Mouse (Mus musculus) forebrain, embryonic 16.5 days (tissue): ENCODE results near the gene Mgat4b. TPM values are rescaled to one million over a fixed set of nuclear protein-coding genes. Genes with fewer than 3 reads are reported as not detected.
"Not testable (repeated sequence)": the region's sequence is repeated elsewhere in the genome, so short reads cannot be mapped to it uniquely, and the experiment has no call there.

ENCODE experiments used
- ATAC-seq: fragments of 200-750 bp; cut with Nextera tagmentation; 2 replicates; pipeline ENCODE4 v1.8.0; 2017; ENCODE audit warnings: mild to moderate bottlenecking, moderate library complexity
- H3K27ac ChIP-seq: fragments of 300-500 bp; sonication (generic); 2 replicates; pipeline ENCODE4 v1.5.1; 2014; ENCODE audit warnings: low read length, control low read depth
- H3K27me3 ChIP-seq: fragments of 300-500 bp; sonication (generic); replicated peaks from 2 replicates; pipeline ENCODE4 v1.6.1; 2014; ENCODE audit warnings: low read length; ENCODE audit not compliant: control insufficient read depth, insufficient read depth
- H3K36me3 ChIP-seq: fragments of 300-500 bp; sonication (generic); 2 replicates; pipeline ENCODE4 v1.6.1; 2014; ENCODE audit not compliant: control insufficient read depth, insufficient read depth
- H3K4me1 ChIP-seq: fragments of 300-500 bp; sonication (generic); replicated peaks from 2 replicates; pipeline ENCODE4 v1.6.1; 2014; ENCODE audit warnings: low read length; ENCODE audit not compliant: control insufficient read depth, insufficient read depth
- H3K4me2 ChIP-seq: fragments of 300-500 bp; sonication (generic); 2 replicates; pipeline ENCODE4 v1.6.1; 2014; ENCODE audit warnings: mild to moderate bottlenecking, low read length, control low read depth
- H3K4me3 ChIP-seq: fragments of 300-500 bp; sonication (generic); replicated peaks from 2 replicates; pipeline ENCODE4 v1.5.1; 2014; ENCODE audit warnings: mild to moderate bottlenecking, low read length, control low read depth
- H3K9ac ChIP-seq: fragments of 300-500 bp; sonication (generic); replicated peaks from 2 replicates; pipeline ENCODE4 v1.6.1; 2014; ENCODE audit warnings: low read depth, low read length, control low read depth
- H3K9me3 ChIP-seq: fragments of 300-500 bp; sonication (generic); 2 replicates; pipeline ENCODE4 v1.6.1; 2016; ENCODE audit warnings: low read length; ENCODE audit not compliant: control insufficient read depth
- WGBS: fragments of 180-500 bp; shearing (Covaris S2); extraction: QIAGEN DNeasy Blood & Tissue Kit; methylation state at CpG from one replicate; pipeline ENCODE4 v1.1.7; 2014; 5-methylcytosine and 5-hydroxymethylcytosine counted together
- polyA plus RNA-seq: library from polyadenylated mRNA; unstranded; fragments of >200 nt; fragmentation: Nextera tagmentation; extraction: Ambion mirVana; gene quantifications from 2 replicates; pipeline ENCODE4 v1.2.1, GENCODE M21; 2015

The Mgat4b gene
- polyA plus RNA-seq = 30.6 and 33.5 TPM in 2 replicates

DNA sequence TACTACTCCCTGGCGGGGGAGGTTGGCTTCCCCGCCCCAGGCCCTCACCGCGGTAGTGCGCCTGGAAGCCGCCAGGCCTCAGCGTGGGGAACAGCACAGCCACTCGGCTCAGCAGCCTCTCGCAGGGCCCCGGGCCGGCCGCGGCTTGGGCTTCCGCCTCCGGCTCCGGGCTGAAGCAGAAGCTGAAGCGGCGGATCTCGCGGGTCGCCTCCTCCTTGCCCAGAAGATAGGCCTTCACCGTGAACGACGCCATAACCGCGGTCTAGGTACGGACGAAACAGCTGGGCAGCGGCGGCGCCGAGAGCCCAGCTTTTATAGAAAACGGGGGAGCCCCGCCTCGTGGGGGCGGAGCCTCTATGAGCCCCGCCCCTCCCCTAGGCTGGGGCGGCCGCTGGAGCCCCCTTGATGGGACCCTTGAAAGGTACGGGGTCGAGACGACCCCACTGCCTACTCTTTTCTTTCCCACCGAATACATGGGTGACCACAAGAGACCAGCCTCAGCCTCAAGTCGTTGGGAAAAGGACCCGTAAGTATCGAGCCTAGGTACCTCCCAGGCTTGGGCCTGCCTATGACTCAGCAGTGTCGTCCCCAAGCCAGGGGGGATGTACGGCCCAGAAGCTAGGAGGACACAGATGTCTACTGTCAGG lies at the start of gene Mgat4b, which contains the start of gene Sqstm1:
Gene Mgat4b (plus strand): TSS at position 386 of the 647 bp plus-strand sequence.
Gene Sqstm1 (minus strand): TSS at position 323 of the 647 bp plus-strand sequence.
- Histone ChIP-seq H3K9ac (peak within 1 kb of the TSS; percentile 90), H3K27ac (peak within 1 kb of the TSS; percentile 96), H3K4me2 (peak within 1 kb of the TSS; percentile 58), H3K4me1 (peaks cover 21% of the 10 kb centered on the region), H3K27me3 (no peaks in the 10 kb centered on the region), H3K4me3 (peak within 1 kb of the TSS; percentile 94), H3K36me3 (peaks cover 9% of the 10 kb centered on the region; the same call in 1 of the 2 replicates), H3K9me3 (no peaks in the 10 kb centered on the region)
- WGBS = under 1% methylated on average over 48 of the region's 48 CpGs
- ATAC-seq = peak; percentile 77

DNA sequence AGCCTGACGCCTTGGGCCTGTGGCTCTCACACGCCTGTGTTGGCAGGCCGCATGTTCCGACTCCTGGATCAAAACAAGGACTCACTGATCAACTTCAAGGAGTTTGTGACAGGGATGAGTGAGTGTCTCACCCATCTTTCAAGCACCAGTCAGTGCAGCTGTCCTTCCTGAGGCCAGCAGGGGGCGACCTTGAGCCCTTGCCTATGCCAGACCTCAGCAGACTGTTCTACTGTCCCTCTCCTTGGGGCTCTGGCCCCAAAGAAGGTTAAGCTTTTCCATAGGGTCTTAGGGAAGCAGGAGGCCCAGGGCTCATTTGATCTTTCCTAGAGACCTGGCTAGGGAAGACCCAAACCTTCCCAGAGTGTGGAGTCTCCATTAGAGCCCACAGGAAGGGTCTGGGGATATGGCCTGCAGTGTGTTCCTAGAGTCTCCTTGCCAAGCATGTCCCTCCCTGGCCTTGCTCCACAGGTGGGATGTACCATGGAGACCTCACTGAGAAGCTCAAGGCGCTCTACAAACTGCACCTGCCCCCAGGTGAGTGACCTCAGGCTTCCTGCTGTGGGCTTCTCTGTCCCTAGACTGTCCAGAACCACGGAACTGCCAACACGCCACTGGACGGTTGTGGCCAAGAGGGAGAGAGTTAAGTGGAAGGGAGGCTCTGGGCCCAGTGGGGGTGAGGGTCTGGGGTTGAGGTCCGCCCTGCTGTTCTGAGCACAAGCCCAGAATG lies 48.9 kb upstream of the Mgat4b start:
- H3K4me1 ChIP-seq = no peaks in the 10 kb centered on the region
- H3K27ac ChIP-seq = no peak overlapping the region
- H3K27me3 ChIP-seq = no peaks in the 10 kb centered on the region
- no peak overlapping the region for H3K9ac ChIP-seq
- ATAC-seq = peak; percentile 29; the same call in 1 of the 2 replicates
- no peak overlapping the region for H3K4me3 ChIP-seq
- WGBS = 64% methylated on average over 10 of the region's 10 CpGs
- H3K9me3 ChIP-seq = no peaks in the 10 kb centered on the region
- peaks cover 22% of the 10 kb centered on the region for H3K36me3 ChIP-seq
- no peak overlapping the region for H3K4me2 ChIP-seq

DNA sequence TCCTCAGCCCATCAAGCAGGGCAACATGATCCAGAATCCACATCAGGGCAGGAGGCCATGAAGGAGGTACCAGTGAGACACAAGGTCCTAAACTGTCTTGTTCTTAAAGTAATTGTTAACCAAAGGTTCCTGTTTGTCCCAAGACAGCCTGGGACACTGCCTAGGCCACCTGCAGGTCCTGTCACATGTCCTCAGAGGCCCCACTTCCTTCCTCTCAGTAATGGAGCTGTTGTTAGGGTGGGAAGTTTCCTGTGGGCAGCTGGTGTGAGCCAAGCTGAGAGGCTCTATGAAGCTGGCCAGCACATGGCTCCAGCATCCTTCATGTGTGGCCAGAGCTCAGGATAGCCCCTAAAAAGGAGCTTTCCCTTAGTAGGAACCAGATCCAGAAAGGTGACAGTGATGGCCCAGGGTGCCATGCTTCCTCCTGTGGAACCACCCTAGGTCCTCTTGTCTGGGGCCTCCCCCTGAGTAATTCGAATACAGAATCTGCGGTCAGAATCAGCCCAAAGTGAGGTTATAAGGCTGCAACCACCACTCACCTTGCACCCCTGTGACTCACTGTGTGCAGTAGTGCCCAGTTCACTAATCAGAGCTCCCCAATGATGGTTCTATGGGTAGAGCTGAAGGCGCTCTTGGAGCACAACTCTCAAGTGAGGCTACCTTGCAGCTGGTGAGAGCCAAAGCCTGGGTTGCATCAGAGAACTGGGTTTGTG lies 48.2 kb upstream of the Mgat4b start:
- Histone ChIP-seq H3K4me1 (no peaks in the 10 kb centered on the region), H3K27ac (no peak overlapping the region), H3K36me3 (peaks cover 15% of the 10 kb centered on the region), H3K4me2 (no peak overlapping the region), H3K9ac (no peak overlapping the region), H3K9me3 (no peaks in the 10 kb centered on the region), H3K27me3 (no peaks in the 10 kb centered on the region), H3K4me3 (no peak overlapping the region)
- WGBS = 98% methylated on average over 3 of the region's 3 CpGs
- ATAC-seq = no peak

DNA sequence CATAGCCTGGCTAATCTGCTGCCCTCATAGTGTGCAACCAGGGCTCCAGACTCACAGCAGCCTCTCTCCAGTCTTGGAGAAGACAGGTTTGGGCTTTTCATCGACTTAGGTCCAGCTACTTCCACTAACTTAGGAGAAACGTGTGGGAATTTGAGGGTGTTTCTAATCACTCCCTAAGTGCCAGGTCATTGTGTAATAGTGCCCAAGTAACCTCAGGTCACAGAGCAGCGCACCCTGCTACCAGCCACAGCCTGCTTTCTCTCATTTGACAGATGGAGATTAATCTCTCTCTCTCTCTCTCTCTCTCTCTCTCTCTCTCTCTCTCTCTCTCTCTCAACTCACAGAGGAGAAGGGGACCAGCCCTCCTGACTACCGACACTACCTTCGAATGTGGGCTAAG lies 42.3 kb upstream of the Mgat4b start:
- H3K4me2 ChIP-seq = no peak overlapping the region
- no peaks in the 10 kb centered on the region for H3K9me3 ChIP-seq
- no peak for ATAC-seq
- no peak overlapping the region for H3K27ac ChIP-seq
- no peak overlapping the region for H3K9ac ChIP-seq
- no peak overlapping the region for H3K4me3 ChIP-seq
- no peaks in the 10 kb centered on the region for H3K4me1 ChIP-seq
- 93% methylated on average over 5 of the region's 5 CpGs for WGBS
- H3K27me3 ChIP-seq = no peaks in the 10 kb centered on the region
- peaks cover 22% of the 10 kb centered on the region for H3K36me3 ChIP-seq

DNA sequence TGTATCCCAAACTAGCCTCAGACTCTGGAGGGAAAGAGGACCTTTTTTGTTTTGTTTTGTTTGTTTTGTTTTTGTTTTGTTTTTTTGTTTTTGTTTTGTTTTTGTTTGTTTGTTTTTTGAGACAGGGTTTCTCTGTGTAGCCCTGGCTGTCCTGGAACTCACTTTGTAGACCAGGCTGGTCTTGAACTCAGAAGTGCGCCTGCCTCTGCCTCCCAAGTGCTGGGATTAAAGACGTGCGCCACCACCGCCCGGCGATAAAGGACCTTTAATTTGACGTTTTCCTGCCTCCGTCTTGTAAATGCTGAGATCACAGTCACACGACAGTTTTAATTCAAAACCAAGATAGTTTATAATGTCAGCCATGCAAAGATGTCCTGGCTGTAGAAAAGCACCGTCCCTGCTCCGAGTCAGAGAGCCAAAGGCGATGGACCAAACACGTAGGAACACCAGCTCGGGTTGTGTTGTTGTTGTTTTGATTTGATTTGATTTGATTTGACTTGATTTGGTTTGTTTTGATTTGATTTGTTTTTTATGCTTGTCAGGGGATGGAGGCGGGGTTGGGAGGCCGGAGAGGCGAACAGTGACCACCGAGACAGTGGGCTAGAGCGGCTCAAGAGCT lies 36.5 kb upstream of the Mgat4b start, which contains the start of gene Mrnip:
Gene Mrnip (plus strand): TSS at position 334 of the 619 bp plus-strand sequence.
- not testable (repeated sequence) for H3K27me3 ChIP-seq, H3K9me3 ChIP-seq
- peak; percentile 41 for ATAC-seq
- Histone ChIP-seq H3K9ac (peak within 1 kb of the TSS; percentile 83), H3K4me1 (peaks cover 10% of the 10 kb centered on the region), H3K27ac (peak within 1 kb of the TSS; percentile 88), H3K4me3 (peak within 1 kb of the TSS; percentile 76), H3K4me2 (peak within 1 kb of the TSS; percentile 81), H3K36me3 (peaks cover 15% of the 10 kb centered on the region)
- WGBS = 4% methylated on average over 19 of the region's 19 CpGs

DNA sequence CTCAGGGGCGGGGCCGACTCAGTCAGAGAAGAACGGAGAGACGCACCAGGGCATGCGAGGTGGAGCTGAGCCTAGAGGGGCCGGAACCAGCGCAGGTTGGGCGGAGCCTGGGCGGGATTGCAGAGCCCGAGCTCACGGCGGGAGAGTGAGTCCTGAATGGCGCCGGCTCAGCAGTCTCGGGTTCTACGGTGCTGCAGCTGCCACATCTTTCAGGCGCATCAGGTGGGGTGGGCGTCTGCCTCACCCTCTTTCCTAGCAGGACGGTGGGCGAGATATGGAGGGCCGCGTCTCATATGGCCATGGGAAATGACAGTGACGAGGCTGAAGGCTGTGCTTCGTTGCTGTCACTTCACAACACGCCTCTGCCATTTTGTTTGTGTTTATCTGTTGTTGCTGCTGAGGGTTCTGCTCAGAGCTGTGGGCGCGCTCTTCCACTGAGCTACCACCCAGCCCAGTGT lies 35.9 kb upstream of the Mgat4b start:
- H3K4me1 ChIP-seq = peaks cover 10% of the 10 kb centered on the region
- peaks cover 14% of the 10 kb centered on the region for H3K36me3 ChIP-seq
- H3K4me3 ChIP-seq = peak overlapping the region; percentile 76
- no peaks in the 10 kb centered on the region for H3K27me3 ChIP-seq
- peak overlapping the region; percentile 83 for H3K9ac ChIP-seq
- no peaks in the 10 kb centered on the region for H3K9me3 ChIP-seq
- 0% methylated on average over 27 of the region's 27 CpGs for WGBS
- ATAC-seq = peak; percentile 100
- peak overlapping the region; percentile 81 for H3K4me2 ChIP-seq
- H3K27ac ChIP-seq = peak overlapping the region; percentile 88

DNA sequence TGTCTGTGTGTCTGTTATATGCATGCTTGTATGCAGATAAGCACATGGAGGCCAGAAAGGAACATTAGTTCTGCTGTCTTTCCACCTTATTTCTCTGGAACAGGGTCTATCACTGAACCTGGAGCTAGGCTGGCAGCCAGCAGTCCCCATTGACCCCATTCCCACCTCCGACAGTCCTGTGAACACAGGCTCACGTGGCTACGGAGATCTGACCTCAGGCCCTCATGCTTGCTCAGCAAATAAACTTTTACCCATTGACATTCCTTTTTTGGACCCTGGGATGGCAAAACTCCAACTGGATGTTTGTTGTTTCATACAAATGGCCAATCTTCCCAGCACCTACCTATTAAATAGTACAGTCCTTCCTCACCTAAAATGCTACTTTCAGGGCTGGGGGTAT lies 34.3 kb upstream of the Mgat4b start:
- Histone ChIP-seq H3K36me3 (peaks cover 5% of the 10 kb centered on the region; the same call in 1 of the 2 replicates), H3K27ac (no peak overlapping the region), H3K9ac (no peak overlapping the region), H3K4me1 (peaks cover 10% of the 10 kb centered on the region), H3K4me2 (no peak overlapping the region), H3K9me3 (no peaks in the 10 kb centered on the region), H3K27me3 (no peaks in the 10 kb centered on the region), H3K4me3 (no peak overlapping the region)
- WGBS = 82% methylated on average over 3 of the region's 3 CpGs
- no peak for ATAC-seq

DNA sequence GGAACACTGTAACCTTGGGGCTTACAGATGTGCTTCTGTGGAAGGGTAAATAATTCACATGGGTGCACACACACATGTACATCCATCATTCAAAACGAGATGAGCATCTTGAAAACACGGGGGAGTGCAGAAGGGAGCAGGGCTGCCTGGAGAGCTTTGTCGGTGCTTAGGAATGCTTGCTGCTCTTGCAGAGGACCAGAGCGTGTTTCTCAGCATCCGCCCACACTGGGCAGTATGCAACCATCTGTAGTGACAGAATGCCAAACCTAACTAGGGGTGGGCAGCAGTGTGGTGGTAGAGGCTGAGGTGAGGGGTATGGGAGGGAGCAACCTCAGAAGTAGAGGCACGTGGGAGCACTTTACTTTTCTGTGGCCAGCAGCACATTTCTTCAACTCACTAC lies 33.6 kb upstream of the Mgat4b start:
- H3K27me3 ChIP-seq = no peaks in the 10 kb centered on the region
- H3K4me2 ChIP-seq = no peak overlapping the region
- ATAC-seq = no peak
- no peak overlapping the region for H3K9ac ChIP-seq
- 84% methylated on average over 6 of the region's 6 CpGs for WGBS
- H3K36me3 ChIP-seq = peaks cover 3% of the 10 kb centered on the region; the same call in 1 of the 2 replicates
- no peaks in the 10 kb centered on the region for H3K9me3 ChIP-seq
- H3K27ac ChIP-seq = no peak overlapping the region
- H3K4me3 ChIP-seq = no peak overlapping the region
- peaks cover 10% of the 10 kb centered on the region for H3K4me1 ChIP-seq
